Mouse (Mus musculus): ENCODE measurements around the gene Olfr1414. TPM values are rescaled to one million over a fixed set of nuclear protein-coding genes. Genes with fewer than 3 reads are reported as not detected.

Gene Olfr1414
- polyA plus RNA-seq, 1 experiment, result not detected

GRCm38 (mm10) chr1:92468891-92469290 lies 49.6 kb downstream of the Olfr1414 start:
- TF ChIP-seq CTCF (IDR thresholded peaks at IDR 0.05; ENCODE audit: extremely low read depth, insufficient read depth, insufficient read length, insufficient replicate concordance), result no peak
- no peak for TF ChIP-seq POLR2A (IDR thresholded peaks at IDR 0.05; ENCODE audit: low read depth, low read length)

GRCm38 (mm10) chr1:92458416-92458815 lies 60.0 kb downstream of the Olfr1414 start:
- H3K4me3 ChIP-seq (ENCODE audit: extremely low read depth, insufficient read depth, insufficient read length), result no peak overlapping the region
- WGBS, result 97% methylated on average over 6 of the region's 6 CpGs
- DNase-seq (ENCODE audit: low read depth in 1 of 2, low spot score in 2 of 2), result no peak
- peaks cover 42% of the 10 kb centered on the region for H3K36me3 ChIP-seq (ENCODE audit: control insufficient read depth, insufficient read depth, low read length)
- no peak overlapping the region for H3K27ac ChIP-seq (ENCODE audit: insufficient read depth, low read length)
- TF ChIP-seq POLR2A (IDR thresholded peaks at IDR 0.05; ENCODE audit: low read depth, low read length) (no peak), CTCF (IDR thresholded peaks at IDR 0.05; ENCODE audit: extremely low read depth, insufficient read depth, insufficient read length, insufficient replicate concordance) (no peak)
- no peaks in the 10 kb centered on the region for H3K27me3 ChIP-seq (ENCODE audit: control insufficient read depth, insufficient read depth, low read length)
- H3K4me1 ChIP-seq (ENCODE audit: control insufficient read depth, insufficient read depth, insufficient read length), result no peaks in the 10 kb centered on the region

More at GRCm38 (mm10) chr1:92468891-92469290, 49.6 kb downstream of the Olfr1414 start:
- Histone ChIP-seq H3K36me3 (ENCODE audit: control insufficient read depth, insufficient read depth, low read length) (peaks cover 27% of the 10 kb centered on the region), H3K27me3 (ENCODE audit: control insufficient read depth, insufficient read depth, low read length) (no peaks in the 10 kb centered on the region), H3K27ac (ENCODE audit: insufficient read depth, low read length) (peak overlapping the region; percentile 49), H3K4me3 (ENCODE audit: extremely low read depth, insufficient read depth, insufficient read length) (no peak overlapping the region), H3K4me1 (ENCODE audit: control insufficient read depth, insufficient read depth, insufficient read length) (peaks cover 8% of the 10 kb centered on the region; the same call in 1 of the 2 replicates)
- DNase-seq (ENCODE audit: low read depth in 1 of 2, low spot score in 2 of 2), result peak in 1 of 2 experiments; percentile 29
- WGBS, result 15% methylated on average over 4 of the region's 4 CpGs

GRCm38 (mm10) chr1:92457758-92458157 lies 60.7 kb downstream of the Olfr1414 start:
- Histone ChIP-seq H3K4me3 (ENCODE audit: extremely low read depth, insufficient read depth, insufficient read length) (no peak overlapping the region), H3K27me3 (ENCODE audit: control insufficient read depth, insufficient read depth, low read length) (no peaks in the 10 kb centered on the region), H3K27ac (ENCODE audit: insufficient read depth, low read length) (no peak overlapping the region), H3K4me1 (ENCODE audit: control insufficient read depth, insufficient read depth, insufficient read length) (no peaks in the 10 kb centered on the region), H3K36me3 (ENCODE audit: control insufficient read depth, insufficient read depth, low read length) (peaks cover 38% of the 10 kb centered on the region)
- no peak for DNase-seq (ENCODE audit: low read depth in 1 of 2, low spot score in 2 of 2)
- TF ChIP-seq CTCF (IDR thresholded peaks at IDR 0.05; ENCODE audit: extremely low read depth, insufficient read depth, insufficient read length, insufficient replicate concordance), result no peak
- TF ChIP-seq POLR2A (IDR thresholded peaks at IDR 0.05; ENCODE audit: low read depth, low read length), result no peak

Other genes starting within 250 kb of the Olfr1414 start
- 31.8 and 35.8 TPM in 2 replicates for gene Ndufa10, start 44.8 kb downstream of the Olfr1414 start, polyA plus RNA-seq (2012; rRNA removed)
- gene Olfr1416, start 33.5 kb downstream of the Olfr1414 start, polyA plus RNA-seq (2012; rRNA removed), result not detected in 2 replicates
- gene Olfr1415, start 22.6 kb downstream of the Olfr1414 start, polyA plus RNA-seq (2012; rRNA removed), result not detected in 2 replicates
- gene Olfr1413, start 52.7 kb upstream of the Olfr1414 start, polyA plus RNA-seq (2012; rRNA removed), result not detected in 2 replicates
- gene Olfr1412, start 67.1 kb upstream of the Olfr1414 start, polyA plus RNA-seq (2012; rRNA removed), result not detected in 2 replicates
- gene Olfr1411, start 75.8 kb upstream of the Olfr1414 start, polyA plus RNA-seq (2012; rRNA removed), result not detected in 2 replicates
- gene Olfr1410, start 87.1 kb upstream of the Olfr1414 start, polyA plus RNA-seq (2012; rRNA removed), result not detected in 2 replicates
- gene Olfr12, start 99.1 kb upstream of the Olfr1414 start, polyA plus RNA-seq (2012; rRNA removed), result not detected in 2 replicates
- gene Cops9, start 123.3 kb upstream of the Olfr1414 start, polyA plus RNA-seq (2012; rRNA removed), result 45.7 and 49.3 TPM in 2 replicates
- 0.41 and 0.58 TPM in 2 replicates for gene Otos, start 130.2 kb upstream of the Olfr1414 start, polyA plus RNA-seq (2012; rRNA removed)